Mouse (Mus musculus): ENCODE measurements around the gene Rnf4. TPM values are rescaled to one million over a fixed set of nuclear protein-coding genes. Genes with fewer than 3 reads are reported as not detected.

Gene Rnf4
- polyA plus RNA-seq, 1 experiment, result 80.0 TPM

DNA sequence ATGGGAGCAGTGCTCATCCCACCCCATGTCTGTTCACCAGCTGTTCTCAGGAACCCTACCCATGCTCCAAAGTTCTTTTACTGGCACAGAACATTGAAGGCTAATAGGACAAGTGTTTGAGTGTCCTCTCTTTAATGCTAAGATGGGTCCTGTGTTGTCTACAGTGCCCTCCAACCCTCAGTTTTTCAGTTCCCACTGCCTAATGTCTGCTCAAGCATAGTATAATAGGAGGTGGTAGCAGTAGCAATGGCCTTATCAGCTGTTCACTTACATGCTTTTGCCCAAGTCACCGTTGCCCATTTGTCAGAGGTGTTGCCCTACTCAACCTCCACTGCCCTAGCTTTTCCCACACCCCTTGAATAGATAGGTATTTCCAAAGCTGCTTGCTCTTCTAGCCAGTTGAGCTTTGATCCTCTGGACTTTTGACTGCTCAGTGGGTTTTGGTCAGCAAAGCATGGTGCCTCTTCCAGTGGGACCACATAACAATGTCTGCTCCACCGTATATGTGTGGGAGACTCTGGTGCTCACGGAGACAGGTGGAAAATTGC is 16.1 kb downstream of the Rnf4 start:
- H3K4me1 ChIP-seq (ENCODE audit: control insufficient read depth, insufficient read depth, low read length), result no peaks in the 10 kb centered on the region
- H3K27ac ChIP-seq (ENCODE audit: insufficient read depth, low read length), result no peak overlapping the region
- H3K27me3 ChIP-seq (ENCODE audit: control insufficient read depth, insufficient read depth, low read length), result no peaks in the 10 kb centered on the region
- no peak overlapping the region for H3K4me3 ChIP-seq (replicated peaks; ENCODE audit: insufficient read depth, low read depth, low read length)
- WGBS, result 92% methylated on average over 3 of the region's 3 CpGs
- DNase-seq, result no peak
- TF ChIP-seq POLR2A (IDR thresholded peaks at IDR 0.05; ENCODE audit: borderline replicate concordance, insufficient read depth, low read length), result no peak
- TF ChIP-seq CTCF (IDR thresholded peaks at IDR 0.05; ENCODE audit: borderline replicate concordance, insufficient read depth, low read depth, low read length), result no peak

GRCm38 (mm10) chr5:34360261-34360660 is 24.2 kb downstream of the Rnf4 start:
- DNase-seq, result no peak
- Histone ChIP-seq H3K27me3 (ENCODE audit: control insufficient read depth, insufficient read depth, low read length) (no peaks in the 10 kb centered on the region), H3K27ac (ENCODE audit: insufficient read depth, low read length) (no peak overlapping the region), H3K4me3 (replicated peaks; ENCODE audit: insufficient read depth, low read depth, low read length) (no peak overlapping the region), H3K4me1 (ENCODE audit: control insufficient read depth, insufficient read depth, low read length) (no peaks in the 10 kb centered on the region)
- 94% methylated on average over 3 of the region's 3 CpGs for WGBS
- TF ChIP-seq POLR2A (IDR thresholded peaks at IDR 0.05; ENCODE audit: borderline replicate concordance, insufficient read depth, low read length), result no peak
- TF ChIP-seq CTCF (IDR thresholded peaks at IDR 0.05; ENCODE audit: borderline replicate concordance, insufficient read depth, low read depth, low read length), result no peak

DNA sequence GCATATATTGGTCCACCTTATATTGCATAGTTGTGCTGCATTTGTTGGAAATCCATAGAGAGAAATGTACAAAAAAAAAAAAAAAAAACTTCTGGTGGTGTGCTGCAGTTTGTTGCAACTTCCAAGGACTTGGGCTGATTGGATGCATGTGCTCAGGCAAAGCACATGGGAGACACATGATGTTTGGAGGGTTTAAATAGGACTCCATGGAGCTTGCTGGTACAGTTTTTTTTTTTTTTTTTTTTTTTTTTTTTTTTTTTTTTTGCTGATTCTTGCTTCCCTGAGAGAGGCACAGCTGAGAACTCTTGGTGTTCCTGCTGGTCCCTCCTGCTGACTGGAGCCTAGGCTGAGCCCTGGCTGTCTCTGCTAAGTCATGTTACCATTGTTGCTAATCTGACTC is 27.0 kb downstream of the Rnf4 start:
- no peak for TF ChIP-seq CTCF (IDR thresholded peaks at IDR 0.05; ENCODE audit: borderline replicate concordance, insufficient read depth, low read depth, low read length)
- no peak for TF ChIP-seq POLR2A (IDR thresholded peaks at IDR 0.05; ENCODE audit: borderline replicate concordance, insufficient read depth, low read length)
- no peak overlapping the region for H3K4me3 ChIP-seq (replicated peaks; ENCODE audit: insufficient read depth, low read depth, low read length)
- H3K27me3 ChIP-seq (ENCODE audit: control insufficient read depth, insufficient read depth, low read length), result no peaks in the 10 kb centered on the region
- H3K27ac ChIP-seq (ENCODE audit: insufficient read depth, low read length), result no peak overlapping the region
- H3K4me1 ChIP-seq (ENCODE audit: control insufficient read depth, insufficient read depth, low read length), result no peaks in the 10 kb centered on the region
- DNase-seq, result no peak

DNA sequence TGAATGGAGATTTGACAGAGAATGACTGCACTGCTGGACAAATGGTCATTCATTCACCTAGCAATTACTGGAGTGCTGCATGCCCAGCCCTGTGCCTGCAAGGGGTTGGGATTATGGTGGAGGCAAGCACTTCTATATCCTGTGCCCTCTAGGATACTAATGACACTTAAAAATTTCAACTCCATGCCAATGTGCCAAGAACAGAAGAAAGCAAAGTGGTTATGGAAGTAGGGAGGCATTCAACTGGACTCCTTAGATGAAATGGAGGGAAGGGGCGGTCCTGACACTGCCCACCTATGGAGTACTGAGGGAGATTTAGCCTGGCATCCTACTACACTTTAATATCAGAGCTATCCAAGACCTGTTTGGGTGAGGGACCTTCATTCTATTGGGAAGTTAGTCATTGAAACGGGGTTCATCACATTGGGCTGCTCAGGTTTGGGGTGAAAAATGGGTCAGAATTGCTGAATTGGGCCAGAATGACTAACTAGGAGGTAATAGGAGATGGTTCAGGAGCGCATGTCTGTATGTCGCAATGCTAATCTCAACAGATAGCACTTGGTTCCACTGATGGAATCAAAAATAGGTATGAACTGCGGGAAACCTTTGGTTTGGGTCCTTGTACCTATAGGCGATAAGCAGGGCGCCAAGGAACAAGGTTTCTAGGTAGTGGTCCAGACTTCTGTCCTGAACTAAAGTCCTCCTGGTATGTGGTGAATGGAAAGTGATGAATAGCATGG is 32.6 kb downstream of the Rnf4 start:
- WGBS, result 72% methylated on average over 7 of the region's 7 CpGs
- Histone ChIP-seq H3K4me3 (replicated peaks; ENCODE audit: insufficient read depth, low read depth, low read length) (peak overlapping the region; percentile 67), H3K27me3 (ENCODE audit: control insufficient read depth, insufficient read depth, low read length) (no peaks in the 10 kb centered on the region), H3K27ac (ENCODE audit: insufficient read depth, low read length) (peak overlapping the region; percentile 68), H3K4me1 (ENCODE audit: control insufficient read depth, insufficient read depth, low read length) (no peaks in the 10 kb centered on the region; the same call in 1 of the 2 replicates)
- DNase-seq, result peak in 1 of 2 experiments; percentile 25
- TF ChIP-seq CTCF (IDR thresholded peaks at IDR 0.05; ENCODE audit: borderline replicate concordance, insufficient read depth, low read depth, low read length) (no peak), POLR2A (IDR thresholded peaks at IDR 0.05; ENCODE audit: borderline replicate concordance, insufficient read depth, low read length) (no peak)

DNA sequence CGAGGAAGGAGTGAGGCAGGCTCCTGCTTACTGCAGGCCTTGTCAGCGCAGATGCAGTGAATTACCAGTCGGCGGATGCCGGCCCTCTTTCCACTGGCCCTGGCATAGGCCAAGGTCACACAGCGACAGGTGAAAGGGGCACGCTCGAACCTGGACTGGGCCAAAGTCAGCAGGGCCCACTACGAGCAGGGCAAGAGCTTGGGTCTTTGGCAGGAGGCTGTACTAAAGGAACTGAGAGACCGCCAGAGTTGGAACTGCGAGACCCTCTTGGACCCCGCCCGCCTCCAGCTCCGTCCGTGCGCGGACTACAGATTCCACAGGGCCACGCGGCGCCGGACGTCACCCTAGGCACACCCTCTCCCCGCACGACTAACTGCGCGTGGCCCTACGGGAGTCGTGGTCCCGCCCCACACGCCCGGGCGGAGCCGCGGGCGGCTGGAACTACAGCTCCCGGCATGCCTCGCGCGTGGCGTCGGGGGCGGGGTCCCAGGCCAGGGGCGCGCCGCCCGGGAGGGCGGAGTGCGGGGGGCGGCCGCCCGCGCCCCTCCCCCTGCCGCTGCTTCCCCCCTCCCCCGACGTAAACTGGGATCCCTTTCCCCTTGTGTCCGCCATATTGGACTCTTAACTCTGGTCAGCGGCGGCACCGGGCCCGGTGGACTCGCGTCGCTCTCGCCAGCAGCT is 33.4 kb downstream of the Rnf4 start, which contains the start of gene Fam193a:
TSS of gene Fam193a (plus strand) at position 593 of the 681 bp plus-strand sequence.
- peak within 1 kb of the TSS; percentile 67 for H3K4me3 ChIP-seq (replicated peaks; ENCODE audit: insufficient read depth, low read depth, low read length)
- no peaks in the 10 kb centered on the region for H3K27me3 ChIP-seq (ENCODE audit: control insufficient read depth, insufficient read depth, low read length)
- TF ChIP-seq POLR2A (IDR thresholded peaks at IDR 0.05; ENCODE audit: borderline replicate concordance, insufficient read depth, low read length) (peak; percentile 64; the same call in 1 of the 2 replicates), CTCF (IDR thresholded peaks at IDR 0.05; ENCODE audit: borderline replicate concordance, insufficient read depth, low read depth, low read length) (no peak)
- peak within 1 kb of the TSS; percentile 68 for H3K27ac ChIP-seq (ENCODE audit: insufficient read depth, low read length)
- under 1% methylated on average over 59 of the region's 64 CpGs for WGBS
- peak; percentile 97 to 98 for DNase-seq
- H3K4me1 ChIP-seq (ENCODE audit: control insufficient read depth, insufficient read depth, low read length), result no peaks in the 10 kb centered on the region; the same call in 1 of the 2 replicates

DNA sequence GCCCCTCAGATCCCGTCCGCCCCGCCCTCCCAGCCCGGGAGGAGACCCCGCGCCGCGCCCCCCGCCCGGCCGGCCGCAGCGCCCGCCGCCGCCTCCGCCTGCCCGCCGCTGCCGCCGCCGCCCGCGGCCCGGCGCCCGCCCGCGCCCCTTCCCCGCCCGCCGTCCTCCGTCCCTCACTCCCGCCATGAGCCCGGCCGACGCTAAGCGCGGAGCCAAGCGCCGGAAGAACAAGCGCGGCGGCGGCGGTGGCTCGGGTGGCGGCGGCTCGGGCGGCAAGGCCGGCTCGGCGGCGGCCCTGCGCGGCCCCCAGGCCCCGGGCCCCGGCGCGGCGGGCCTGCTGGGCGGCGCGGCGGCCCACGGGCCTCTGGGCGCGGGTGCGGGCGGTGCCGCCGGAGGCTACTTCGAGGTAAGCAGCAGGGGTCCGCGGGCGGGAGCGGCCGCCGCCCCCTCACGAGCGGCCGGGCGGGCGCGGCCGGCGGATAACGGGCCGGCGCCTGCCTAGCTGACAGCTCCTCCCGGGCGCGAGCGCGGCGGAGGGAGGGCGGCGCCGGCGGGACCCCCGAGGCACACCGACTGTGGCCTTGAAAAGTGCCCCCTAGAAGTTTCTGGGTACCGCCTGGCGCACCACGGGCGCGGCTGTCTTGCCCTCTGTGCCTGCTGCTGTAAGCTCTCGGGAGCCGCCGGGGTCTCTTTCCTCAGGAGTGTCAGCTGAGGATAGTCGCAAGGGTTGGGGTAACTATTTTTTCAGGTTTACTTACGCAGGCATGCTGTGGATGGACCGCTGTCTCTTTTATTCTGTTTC is 34.1 kb downstream of the Rnf4 start:
- no peak for TF ChIP-seq POLR2A (IDR thresholded peaks at IDR 0.05; ENCODE audit: borderline replicate concordance, insufficient read depth, low read length)
- TF ChIP-seq CTCF (IDR thresholded peaks at IDR 0.05; ENCODE audit: borderline replicate concordance, insufficient read depth, low read depth, low read length), result no peak
- no peaks in the 10 kb centered on the region; the same call in 1 of the 2 replicates for H3K4me1 ChIP-seq (ENCODE audit: control insufficient read depth, insufficient read depth, low read length)
- 4% methylated on average over 89 of the region's 114 CpGs for whole genome bisulfite sequencing
- no peak overlapping the region for H3K27ac ChIP-seq (ENCODE audit: insufficient read depth, low read length)
- peak; percentile 55 to 64 for DNase-seq
- no peaks in the 10 kb centered on the region for H3K27me3 ChIP-seq (ENCODE audit: control insufficient read depth, insufficient read depth, low read length)
- peak overlapping the region; percentile 60 for H3K4me3 ChIP-seq (replicated peaks; ENCODE audit: insufficient read depth, low read depth, low read length)

- Histone ChIP-seq H3K4me1 (ENCODE audit: control insufficient read depth, insufficient read depth, low read length) (no peaks in the 10 kb centered on the region; the same call in 1 of the 2 replicates), H3K4me3 (replicated peaks; ENCODE audit: insufficient read depth, low read depth, low read length) (peak overlapping the region; percentile 60), H3K27ac (ENCODE audit: insufficient read depth, low read length) (no peak overlapping the region), H3K27me3 (ENCODE audit: control insufficient read depth, insufficient read depth, low read length) (no peaks in the 10 kb centered on the region)
- DNase-seq, result no peak
- TF ChIP-seq POLR2A (IDR thresholded peaks at IDR 0.05; ENCODE audit: borderline replicate concordance, insufficient read depth, low read length), result no peak
- TF ChIP-seq CTCF (IDR thresholded peaks at IDR 0.05; ENCODE audit: borderline replicate concordance, insufficient read depth, low read depth, low read length), result no peak
- 14% methylated on average over 8 of the region's 8 CpGs for WGBS
These were observed 34.8 kb downstream of the Rnf4 start for GRCm38 (mm10) chr5:34370840-34371239.
